Mouse (Mus musculus): ENCODE measurements around the gene Gm5431.
A peak's percentile ranks its signal among the peaks of the same experiment; 100 is the strongest.

The Gm5431 gene

GRCm38 (mm10) chr11:48870781-48871180 is 31.2 kb downstream of the Gm5431 start:
- no peak for DNase-seq

- DNase-seq = peak; percentile 56
Measured at GRCm38 (mm10) chr11:48869380-48870110, 32.5 kb downstream of the Gm5431 start.

- no peak for DNase-seq
Measured at GRCm38 (mm10) chr11:48866481-48866880, 35.5 kb downstream of the Gm5431 start.

GRCm38 (mm10) chr11:48863808-48864207 is 38.2 kb downstream of the Gm5431 start:
- no peak for DNase-seq

GRCm38 (mm10) chr11:48862784-48863319 is 39.2 kb downstream of the Gm5431 start:
- DNase-seq = no peak

GRCm38 (mm10) chr11:48859014-48859413 is 43.0 kb downstream of the Gm5431 start:
- DNase-seq = peak; percentile 80

- peak; percentile 91 for DNase-seq
Measured at GRCm38 (mm10) chr11:48853474-48854180, 48.4 kb downstream of the Gm5431 start.

- peak; percentile 38 for DNase-seq
Measured at GRCm38 (mm10) chr11:48852624-48853473, 49.2 kb downstream of the Gm5431 start.

- peak; percentile 28 for DNase-seq
Measured at GRCm38 (mm10) chr11:48852190-48852589, 49.8 kb downstream of the Gm5431 start.

GRCm38 (mm10) chr11:48851270-48851995 is 50.6 kb downstream of the Gm5431 start:
- peak; percentile 59 for DNase-seq

- no peak for DNase-seq
Measured at GRCm38 (mm10) chr11:48850240-48850639, 51.8 kb downstream of the Gm5431 start.

- DNase-seq = no peak
Measured at GRCm38 (mm10) chr11:48846881-48847280, 55.1 kb downstream of the Gm5431 start.

- peak; percentile 40 for DNase-seq
Measured at GRCm38 (mm10) chr11:48846362-48846761, 55.7 kb downstream of the Gm5431 start.

- DNase-seq = peak; percentile 42
Measured at GRCm38 (mm10) chr11:48845244-48845815, 56.7 kb downstream of the Gm5431 start.

- DNase-seq = peak; percentile 86
Measured at GRCm38 (mm10) chr11:48844309-48844708, 57.7 kb downstream of the Gm5431 start.

GRCm38 (mm10) chr11:48843202-48843601 is 58.8 kb downstream of the Gm5431 start:
- DNase-seq = peak; percentile 93

GRCm38 (mm10) chr11:48842378-48842792 is 59.6 kb downstream of the Gm5431 start:
- DNase-seq = peak; percentile 23

- DNase-seq = peak; percentile 85
Measured at GRCm38 (mm10) chr11:48841213-48841612, 60.8 kb downstream of the Gm5431 start.

GRCm38 (mm10) chr11:48840805-48841204 is 61.2 kb downstream of the Gm5431 start:
- DNase-seq = peak; percentile 91

- DNase-seq = peak; percentile 26
Measured at GRCm38 (mm10) chr11:48838879-48839680, 62.9 kb downstream of the Gm5431 start.

Data from kidney, adult 9 months (tissue).